Mouse (Mus musculus) spleen, adult 2 months (tissue): ENCODE measurements at regions not wholly inside any gene's neighbourhood (a gene's known extent, or its start where the extent isn't known, plus 50 kb on each side); places are given as distances from the start of the nearest gene placed in this dataset.

ENCODE experiments used
- CTCF ChIP-seq: fragments of 200-500 bp; IDR thresholded peaks from 2 replicates; pipeline ENCODE4 v1.5.1; 2011; ENCODE audit warnings: mild to moderate bottlenecking, inconsistent platforms; ENCODE audit not compliant: insufficient read depth, insufficient read length, insufficient replicate concordance; ENCODE audit errors: extremely low read depth
- POLR2A ChIP-seq: fragments of 200-500 bp; IDR thresholded peaks from 2 replicates; pipeline ENCODE4 v1.6.1; 2011; ENCODE audit warnings: low read depth, low read length, inconsistent platforms

DNA sequence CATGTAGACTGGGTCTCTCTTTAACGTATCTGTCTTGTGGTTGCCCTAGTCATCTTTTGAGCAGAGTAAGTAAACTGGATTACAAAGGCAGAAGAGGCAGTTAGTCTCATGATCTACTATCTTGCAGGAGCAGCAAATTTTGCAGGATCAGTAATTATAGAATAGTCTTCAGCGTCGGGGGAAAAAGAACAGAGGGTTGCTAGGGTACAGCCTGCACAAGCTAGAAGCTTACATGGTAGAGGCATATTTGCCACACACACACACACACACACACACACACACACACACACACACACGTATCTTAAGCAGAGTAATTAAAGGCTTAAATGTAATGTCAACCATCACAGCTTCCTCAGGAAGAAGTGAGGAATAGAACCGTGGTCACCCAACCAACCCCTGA lies 307.6 kb downstream of the Ptpru start:
- TF ChIP-seq POLR2A: no peak
- TF ChIP-seq CTCF: no peak
